24 mouse cellular contexts compared by ENCODE assay signal in genomic region chr1:166297499-166298111, GRCm38 (mm10). TPM values are rescaled to one million over a fixed set of nuclear protein-coding genes. Genes with fewer than 3 reads are reported as not detected.
DNase-seq lines count a peak whose midpoint lies in the region; ATAC-seq and TF ChIP-seq lines count a peak whose summit lies in the region.
"Had no signal": no experiment of that assay in that cellular context is flagged by ENCODE, and none has a peak within 500 bp of the region (broad histone marks: within the 10 kb centered on the region; RNA-seq: fewer than 3 reads in every experiment).

No protein-coding gene starts in this region.

- H3K9ac ChIP-seq in heart, embryonic 15.5 days, result no peak overlapping the region
- H3K9ac ChIP-seq in liver, embryonic 11.5 days (ENCODE audit: low read depth, low read length), result no peak overlapping the region
- H3K9ac ChIP-seq: forebrain, embryonic 15.5 days; hindbrain, embryonic 13.5 days; intestine, embryonic 15.5 days; limb, embryonic 15.5 days; liver, postnatal 0 days; midbrain, embryonic 12.5 days had no signal

- no peak for TF ChIP-seq POLR2A in cortical plate, adult 2 months (IDR thresholded peaks at IDR 0.05; ENCODE audit: extremely low read depth, insufficient read depth, low read length)

- no peak for ATAC-seq in heart, embryonic 15.5 days (replicated peaks; ENCODE audit: insufficient number of reproducible peaks, insufficient read depth, low FRiP score, low read depth)
- no peak for ATAC-seq in liver, embryonic 11.5 days (replicated peaks; ENCODE audit: low FRiP score)
- ATAC-seq in CD4-positive, CD25-positive, alpha-beta regulatory T cell, adult 4 months, result no peak
- ATAC-seq: forebrain, embryonic 15.5 days; intestine, embryonic 15.5 days; liver, postnatal 0 days had no signal

- 54% methylated on average over 15 of the region's 15 CpGs for WGBS in heart, embryonic 15.5 days
- 72% methylated on average over 15 of the region's 15 CpGs for WGBS in liver, embryonic 11.5 days

- DNase-seq in heart, adult 9 months (ENCODE audit: low spot score in 2 of 2), result no peak
- DNase-seq in liver, embryonic 11.5 days (ENCODE audit: low spot score), result peak; percentile 27
- no peak for DNase-seq in liver
- DNase-seq in Muller cell, postnatal 12 days (ENCODE audit: inconsistent ontology term), result peak; percentile 84
- DNase-seq in urinary bladder, adult 18-20 months (ENCODE audit: low spot score in 2 of 2), result no peak
- DNase-seq: cerebellum, adult 9-10 months; gastrocnemius, adult 2 months; heart, adult 18-20 months; layer of hippocampus, postnatal 36 days; liver, postnatal 0 days; thymus, adult 18-20 months; thymus, postnatal 4 days had no signal

- H3K4me1 ChIP-seq in heart, embryonic 15.5 days (replicated peaks), result no peaks in the 10 kb centered on the region
- H3K4me1 ChIP-seq in liver, embryonic 11.5 days (replicated peaks; ENCODE audit: control insufficient read depth, insufficient read depth, low read length), result no peaks in the 10 kb centered on the region
- peaks cover 13% of the 10 kb centered on the region for H3K4me1 ChIP-seq in cortical plate, adult 2 months (ENCODE audit: control insufficient read depth, insufficient read depth, low read length)
- H3K4me1 ChIP-seq: intestine, embryonic 15.5 days; limb, embryonic 15.5 days; midbrain, embryonic 12.5 days had no signal

- H3K36me3 ChIP-seq in heart, embryonic 15.5 days, result no peaks in the 10 kb centered on the region
- H3K36me3 ChIP-seq in liver, embryonic 11.5 days (ENCODE audit: control insufficient read depth, insufficient read depth, low read length), result no peaks in the 10 kb centered on the region
- H3K36me3 ChIP-seq: forebrain, embryonic 15.5 days; hindbrain, embryonic 13.5 days; intestine, embryonic 15.5 days; limb, embryonic 15.5 days had no signal

- 0 out of 2 replicates have a peak overlapping the region, but pooled peaks have one; percentile 1 for H3K4me2 ChIP-seq in heart, embryonic 15.5 days
- no peak overlapping the region for H3K4me2 ChIP-seq in liver, embryonic 11.5 days
- H3K4me2 ChIP-seq: forebrain, embryonic 15.5 days; hindbrain, embryonic 13.5 days; intestine, embryonic 15.5 days; limb, embryonic 15.5 days; midbrain, embryonic 12.5 days had no signal

- H3K27me3 ChIP-seq in heart, embryonic 15.5 days, result no peaks in the 10 kb centered on the region
- no peaks in the 10 kb centered on the region for H3K27me3 ChIP-seq in liver, embryonic 11.5 days (replicated peaks; ENCODE audit: control insufficient read depth, insufficient read depth, low read length)
- H3K27me3 ChIP-seq: forebrain, embryonic 15.5 days; hindbrain, embryonic 13.5 days; intestine, embryonic 15.5 days; limb, embryonic 15.5 days; midbrain, embryonic 12.5 days had no signal

- TF ChIP-seq CTCF in cortical plate, adult 2 months (IDR thresholded peaks at IDR 0.05; ENCODE audit: extremely low read depth, insufficient read depth, low read length), result no peak

- H3K4me3 ChIP-seq in heart, embryonic 15.5 days, result no peak overlapping the region
- no peak overlapping the region for H3K4me3 ChIP-seq in liver, embryonic 11.5 days (ENCODE audit: low read depth, low read length)
- no peak overlapping the region for H3K4me3 ChIP-seq in cortical plate, adult 2 months (ENCODE audit: insufficient read depth, low read length)
- H3K4me3 ChIP-seq: forebrain, embryonic 15.5 days; gastrocnemius, adult 2 months; hindbrain, embryonic 13.5 days; intestine, embryonic 15.5 days; limb, embryonic 15.5 days; midbrain, embryonic 12.5 days had no signal

- no peaks in the 10 kb centered on the region for H3K9me3 ChIP-seq in heart, embryonic 15.5 days (replicated peaks)
- H3K9me3 ChIP-seq in liver, embryonic 11.5 days (ENCODE audit: control insufficient read depth, low read length), result no peaks in the 10 kb centered on the region
- H3K9me3 ChIP-seq: forebrain, embryonic 15.5 days; hindbrain, embryonic 13.5 days; intestine, embryonic 15.5 days; limb, embryonic 15.5 days; midbrain, embryonic 12.5 days had no signal

- H3K27ac ChIP-seq in heart, embryonic 15.5 days, result no peak overlapping the region
- H3K27ac ChIP-seq in liver, embryonic 11.5 days (ENCODE audit: low read depth, low read length), result no peak overlapping the region
- H3K27ac ChIP-seq in cortical plate, adult 2 months (ENCODE audit: insufficient read depth, low read length), result 0 out of 2 replicates have a peak overlapping the region, but pooled peaks have one; percentile 2
- H3K27ac ChIP-seq: forebrain, embryonic 15.5 days; gastrocnemius, adult 2 months; hindbrain, embryonic 13.5 days; intestine, embryonic 15.5 days; kidney, postnatal 0 days; limb, embryonic 15.5 days; midbrain, embryonic 12.5 days had no signal

RNA-seq across cellular contexts. Expression of gene Ildr2, which starts 43.7 kb away (rescaled TPM):
- polyA plus RNA-seq in heart, embryonic 15.5 days (2015; fragmentation: Nextera tagmentation; extraction: Ambion mirVana), result 0.92 and 1.2 TPM in 2 replicates
- polyA plus RNA-seq in liver, embryonic 11.5 days (2014; fragmentation: Nextera tagmentation; extraction: Ambion mirVana), result 0.43 and 0.53 TPM in 2 replicates
- 27.8 and 28.9 TPM in 2 replicates for polyA plus RNA-seq in cortical plate, adult 2 months (2012; rRNA removed)
- not detected for polyA plus RNA-seq in CD4-positive, CD25-positive, alpha-beta regulatory T cell, adult 4 months (2017; shearing (Covaris generic))

RNA-seq across cellular contexts. Expression of gene Mael, which starts 59.1 kb away (rescaled TPM):
- polyA plus RNA-seq in heart, embryonic 15.5 days (2015; fragmentation: Nextera tagmentation; extraction: Ambion mirVana), result 0.11 and 0.18 TPM in 2 replicates
- not detected in 2 replicates for polyA plus RNA-seq in liver, embryonic 11.5 days (2014; fragmentation: Nextera tagmentation; extraction: Ambion mirVana)
- polyA plus RNA-seq in cortical plate, adult 2 months (2012; rRNA removed), result 0.06 TPM in 1 of 2 replicates, not detected in the other
- polyA plus RNA-seq in CD4-positive, CD25-positive, alpha-beta regulatory T cell, adult 4 months (2017; shearing (Covaris generic)), result not detected
- polyA plus RNA-seq: C2C12; embryonic facial prominence, embryonic 11.5 days; forebrain, embryonic 15.5 days; hindbrain, embryonic 13.5 days; intestine, embryonic 15.5 days; kidney, postnatal 0 days; liver, postnatal 0 days; neural tube, embryonic 14.5 days had no signal

Comparison
In these comparisons a context has a peak if more than half of its experiments do, and no peak if none do; other contexts are left out.
1. DNase-seq: peak in liver, embryonic 11.5 days (single experiment) and Muller cell, postnatal 12 days (single experiment); none in heart, adult 9 months (0 of 2), liver (single experiment) and urinary bladder, adult 18-20 months (0 of 2).
2. RNA of gene Ildr2, which starts 43.7 kb away (polyA plus RNA-seq): 27.8 to 28.9 TPM in cortical plate, adult 2 months; 0.92 to 1.2 TPM in heart, embryonic 15.5 days, 0.43 to 0.53 TPM in liver, embryonic 11.5 days and not detected in CD4-positive, CD25-positive, alpha-beta regulatory T cell, adult 4 months; every median in the first group is over 10 times any median in the second.